Mouse (Mus musculus) erythroid progenitor cell, adult 5-6 weeks (primary cell): ENCODE results near the gene Prps2. TPM values are rescaled to one million over a fixed set of nuclear protein-coding genes. Genes with fewer than 3 reads are reported as not detected.
"Not testable (repeated sequence)": the region's sequence is repeated elsewhere in the genome, so short reads cannot be mapped to it uniquely, and the experiment has no call there.

Source experiments
- ATAC-seq: replicated peaks from 2 replicates; pipeline ENCODE4 v1.8.0; 2016; ENCODE audit warnings: moderate number of reproducible peaks, mild to moderate bottlenecking, moderate TSS enrichment, inconsistent platforms; ENCODE audit not compliant: poor library complexity, low FRiP score, severe bottlenecking
- total RNA-seq, 2 experiments: library from RNA; stranded (forward) in 1 of 2; stranded (reverse) in 1 of 2; fragments of 150-400 nt in 1 of 2; fragments of 186-747, 209-891 nt in 1 of 2; gene quantifications; 2 replicates each; pipeline versions ENCODE4 v1.2.3 to v1.2.4; 2015 to 2017; ENCODE audit warnings: low replicate concordance in 2 of 2

Prps2 gene
- total RNA-seq, 2 experiments from 2014 or later: 6.2 to 19.7 TPM

- no peak for ATAC-seq
Observed at GRCm38 (mm10) chrX:167329620-167330019, 52.9 kb downstream of the Prps2 start.

- ATAC-seq: no peak
Observed at GRCm38 (mm10) chrX:167329098-167329497, 53.5 kb downstream of the Prps2 start.

- ATAC-seq: no peak
Observed at GRCm38 (mm10) chrX:167328519-167328918, 54.0 kb downstream of the Prps2 start.

DNA sequence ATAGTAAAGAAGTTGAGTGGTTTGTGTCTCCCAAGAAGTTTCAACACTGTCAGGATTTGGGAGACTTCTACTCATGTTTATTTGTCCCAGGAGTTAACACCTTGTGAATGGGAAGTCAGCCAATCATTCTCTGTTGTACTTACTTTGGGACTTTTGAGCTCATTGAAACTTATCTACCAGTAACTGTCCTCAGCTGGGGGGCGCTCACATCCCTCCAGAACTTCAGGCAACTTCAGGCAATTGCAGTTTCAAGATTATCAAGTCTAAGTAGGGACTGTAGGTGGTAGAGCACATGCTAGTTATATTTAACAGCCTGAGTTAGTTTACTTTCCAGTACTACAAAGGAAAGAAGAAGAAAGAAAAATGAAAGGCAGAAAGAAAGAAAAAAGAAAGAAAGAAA, 58.8 kb downstream of the Prps2 start:
- ATAC-seq: no peak

- ATAC-seq: no peak
Observed at GRCm38 (mm10) chrX:167321233-167321806, 61.2 kb downstream of the Prps2 start.

- no peak for ATAC-seq
Observed at GRCm38 (mm10) chrX:167318819-167319396, 63.6 kb downstream of the Prps2 start.

DNA sequence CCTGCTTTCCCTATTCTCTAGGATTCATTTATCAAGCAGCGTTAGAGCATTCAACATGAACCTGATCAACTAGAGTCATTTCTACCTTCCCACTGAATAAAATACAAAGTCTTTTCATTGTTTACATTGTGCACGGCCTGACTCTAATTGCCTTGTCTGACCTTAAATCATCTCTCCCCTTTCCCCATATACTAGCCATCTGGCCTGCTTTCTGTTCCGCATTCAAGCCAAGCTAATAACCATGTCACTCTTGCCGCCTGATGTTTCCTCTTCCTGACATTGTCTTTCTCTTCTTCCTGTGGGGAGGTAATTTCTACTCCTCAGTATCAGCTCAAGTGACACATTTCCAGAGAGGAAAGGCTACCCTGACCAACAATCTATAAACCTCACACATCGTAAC, 66.8 kb downstream of the Prps2 start:
- ATAC-seq: no peak

GRCm38 (mm10) chrX:167315093-167315726, 67.3 kb downstream of the Prps2 start:
- no peak for ATAC-seq

DNA sequence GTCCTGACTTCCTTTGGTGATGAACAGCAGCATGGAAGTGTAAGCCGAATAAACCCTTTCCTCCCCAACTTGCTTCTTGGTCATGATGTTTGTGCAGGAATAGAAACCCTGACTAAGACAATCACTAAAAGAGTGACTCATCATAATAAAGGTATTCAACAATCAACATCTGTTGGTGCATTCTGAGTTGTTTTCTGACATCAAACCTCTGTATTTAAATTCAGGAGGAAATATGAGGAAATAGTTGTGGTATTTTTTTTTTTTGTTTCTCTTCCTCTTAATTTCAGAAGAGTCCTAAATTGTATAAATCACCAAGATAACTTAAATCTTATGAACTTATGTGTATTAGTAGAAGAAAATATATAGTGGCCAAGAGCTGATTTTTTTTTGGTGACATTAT, 80.5 kb downstream of the Prps2 start:
- not testable (repeated sequence) for ATAC-seq

Other genes with a start within 250 kb of the Prps2 start
- gene Tmsb4x, start 173.4 kb downstream of the Prps2 start, total RNA-seq (2015; ENCODE audit: low replicate concordance): 1,554 and 1,569 TPM in 2 replicates
- gene Tmsb4x, start 173.4 kb downstream of the Prps2 start, total RNA-seq (2017; ENCODE audit: low replicate concordance): 487 and 758 TPM in 2 replicates
- 5.4 and 9.0 TPM in 2 replicates for gene Tlr8, start 118.4 kb downstream of the Prps2 start, total RNA-seq (2015; ENCODE audit: low replicate concordance)
- gene Tlr8, start 118.4 kb downstream of the Prps2 start, total RNA-seq (2017; ENCODE audit: low replicate concordance): 3.6 and 15.5 TPM in 2 replicates
- gene Tlr7, start 52.2 kb downstream of the Prps2 start, total RNA-seq (2015; ENCODE audit: low replicate concordance): 5.8 and 15.5 TPM in 2 replicates
- 3.6 and 3.9 TPM in 2 replicates for gene Tlr7, start 52.2 kb downstream of the Prps2 start, total RNA-seq (2017; ENCODE audit: low replicate concordance)